Mouse (Mus musculus) testis, adult 2 months (tissue): ENCODE data around the gene Sord.

ENCODE experiments used
- CTCF ChIP-seq: fragments of 200-500 bp; IDR thresholded peaks from 2 replicates; pipeline ENCODE4 v1.5.1; 2012; ENCODE audit warnings: low read depth, mild to moderate bottlenecking, inconsistent platforms, low read length, moderate library complexity; ENCODE audit not compliant: control insufficient read depth, insufficient read depth, insufficient replicate concordance
- POLR2A ChIP-seq: fragments of 200-500 bp; IDR thresholded peaks from 2 replicates; pipeline ENCODE4 v1.6.1; 2012; ENCODE audit warnings: low read depth, mild to moderate bottlenecking, inconsistent platforms, low read length, moderate library complexity; ENCODE audit not compliant: control insufficient read depth

- TF ChIP-seq CTCF, result peak; percentile 80; the same call in 1 of the 2 replicates
- TF ChIP-seq POLR2A, result no peak
These were observed 78.3 kb downstream of the Sord start for GRCm38 (mm10) chr2:122312722-122313417.
